ENCODE assay signal across 9 mouse cellular contexts in genomic region chr7:119515492-119516271, GRCm38 (mm10). TPM values are rescaled to one million over a fixed set of nuclear protein-coding genes. Genes with fewer than 3 reads are reported as not detected.
DNase-seq lines count a peak whose midpoint lies in the region; ATAC-seq lines count a peak whose summit lies in the region.
"Had no signal": no experiment of that assay in that cellular context is flagged by ENCODE, and none has a peak within 500 bp of the region (broad histone marks: within the 10 kb centered on the region; RNA-seq: fewer than 3 reads in every experiment).

No protein-coding gene starts in this region.

- ATAC-seq in hindbrain, embryonic 12.5 days (ENCODE audit: low FRiP score) = peak; percentile 16; the same call in 1 of the 2 replicates

- no peak overlapping the region for H3K4me3 ChIP-seq in hindbrain, embryonic 12.5 days
- H3K4me3 ChIP-seq: lung, embryonic 15.5 days had no signal

- no peaks in the 10 kb centered on the region for H3K27me3 ChIP-seq in hindbrain, embryonic 12.5 days
- H3K27me3 ChIP-seq: lung, embryonic 15.5 days had no signal

- intact Hi-C loops in left cerebral cortex, postnatal 25 days (cut with DNase I) = loop anchor here (1.0 to 10.0 kb wide), 6 partner anchors 63 to 812 kb away; partner anchors contain the start of gene Abca15

- H3K36me3 ChIP-seq in hindbrain, embryonic 12.5 days = no peaks in the 10 kb centered on the region
- H3K36me3 ChIP-seq: lung, embryonic 15.5 days had no signal

- H3K9me3 ChIP-seq in hindbrain, embryonic 12.5 days (replicated peaks) = no peaks in the 10 kb centered on the region
- H3K9me3 ChIP-seq: lung, embryonic 15.5 days had no signal

- WGBS in hindbrain, embryonic 12.5 days = 68% methylated on average over 10 of the region's 10 CpGs

- no peak overlapping the region for H3K4me2 ChIP-seq in hindbrain, embryonic 12.5 days (replicated peaks)
- H3K4me2 ChIP-seq: lung, embryonic 15.5 days had no signal

- H3K4me1 ChIP-seq in hindbrain, embryonic 12.5 days = no peaks in the 10 kb centered on the region
- H3K4me1 ChIP-seq: lung, embryonic 15.5 days had no signal

- H3K9ac ChIP-seq in hindbrain, embryonic 12.5 days = no peak overlapping the region
- H3K9ac ChIP-seq: lung, embryonic 15.5 days had no signal

- H3K27ac ChIP-seq in hindbrain, embryonic 12.5 days = no peak overlapping the region
- H3K27ac ChIP-seq: lung, embryonic 15.5 days had no signal

- DNase-seq in left cerebral cortex, adult 18-20 months (ENCODE audit: low spot score in 2 of 2) = peak; percentile 52 to 66
- no peak for DNase-seq in left cerebral cortex, adult 11 months (ENCODE audit: low spot score)
- peak; percentile 12 for DNase-seq in Muller cell, postnatal 12 days (ENCODE audit: inconsistent ontology term)
- DNase-seq in cerebellum, postnatal 14 days = peak; percentile 74 to 84
- DNase-seq in left cerebral cortex, postnatal 25 days (ENCODE audit: low spot score in 2 of 2) = peak; percentile 28 to 53
- DNase-seq in retina, postnatal 7 days (ENCODE audit: low read depth, low spot score) = peak; percentile 36
- DNase-seq in urinary bladder, postnatal 36 days (ENCODE audit: low spot score in 2 of 2) = no peak

RNA-seq across cellular contexts. Expression of gene Acsm5, which starts 3.6 kb away (rescaled TPM):
- 1 to 10 TPM in 1 of 2 experiments, under 1 TPM in 1; 0.73 to 1.5 TPM for total RNA-seq in left cerebral cortex, adult 18-20 months (2021)
- polyA plus RNA-seq in hindbrain, embryonic 12.5 days (2016; fragmentation: Nextera tagmentation; extraction: Ambion mirVana) = not detected in 2 replicates
- total RNA-seq in left cerebral cortex, postnatal 25 days (2021) = 1 to 10 TPM in 1 of 2 experiments, under 1 TPM in 1; 0.41 to 1.0 TPM
- polyA plus RNA-seq: lung, embryonic 15.5 days had no signal

RNA-seq across cellular contexts. Expression of gene Pdilt, which starts 7.6 kb away (rescaled TPM):
- not detected for total RNA-seq in left cerebral cortex, adult 18-20 months (2021)
- polyA plus RNA-seq in hindbrain, embryonic 12.5 days (2016; fragmentation: Nextera tagmentation; extraction: Ambion mirVana) = 0.17 and 0.43 TPM in 2 replicates
- total RNA-seq in left cerebral cortex, postnatal 25 days (2021) = not detected
- polyA plus RNA-seq: lung, embryonic 15.5 days had no signal

RNA-seq across cellular contexts. Expression of gene Umod, which starts 36.6 kb away (rescaled TPM):
- total RNA-seq in left cerebral cortex, adult 18-20 months (2021) = not detected
- polyA plus RNA-seq in hindbrain, embryonic 12.5 days (2016; fragmentation: Nextera tagmentation; extraction: Ambion mirVana) = not detected in 2 replicates
- total RNA-seq in left cerebral cortex, postnatal 25 days (2021) = not detected
- polyA plus RNA-seq: lung, embryonic 15.5 days had no signal

RNA-seq across cellular contexts. Expression of gene Acsm2, which starts 38.5 kb away (rescaled TPM):
- total RNA-seq in left cerebral cortex, adult 18-20 months (2021) = not detected
- not detected in 2 replicates for polyA plus RNA-seq in hindbrain, embryonic 12.5 days (2016; fragmentation: Nextera tagmentation; extraction: Ambion mirVana)
- not detected for total RNA-seq in left cerebral cortex, postnatal 25 days (2021)

RNA-seq across cellular contexts. Expression of gene Gp2, which starts 56.6 kb away (rescaled TPM):
- total RNA-seq in left cerebral cortex, adult 18-20 months (2021) = not detected
- not detected in 2 replicates for polyA plus RNA-seq in hindbrain, embryonic 12.5 days (2016; fragmentation: Nextera tagmentation; extraction: Ambion mirVana)
- not detected for total RNA-seq in left cerebral cortex, postnatal 25 days (2021)
- polyA plus RNA-seq: lung, embryonic 15.5 days had no signal

Comparison
In these comparisons a context has a peak if more than half of its experiments do, and no peak if none do; other contexts are left out.
1. DNase-seq: peak in left cerebral cortex, adult 18-20 months (2 of 2), Muller cell, postnatal 12 days (single experiment), cerebellum, postnatal 14 days (2 of 2), left cerebral cortex, postnatal 25 days (2 of 2) and retina, postnatal 7 days (single experiment); none in left cerebral cortex, adult 11 months (single experiment) and urinary bladder, postnatal 36 days (0 of 2).